Mouse (Mus musculus) stomach, embryonic 14.5 days (tissue): ENCODE data around the gene Cstf1. TPM values are rescaled to one million over a fixed set of nuclear protein-coding genes. Genes with fewer than 3 reads are reported as not detected.

Experiments
- ATAC-seq: fragments of 200-750 bp; cut with Nextera tagmentation; 2 replicates; pipeline ENCODE4 v1.8.0; 2017; ENCODE audit warnings: low read depth, moderate TSS enrichment; ENCODE audit not compliant: insufficient number of reproducible peaks, insufficient read depth, low FRiP score
- H3K27ac ChIP-seq: fragments of 300-500 bp; sonication (generic); 2 replicates; pipeline ENCODE4 v1.5.1; 2014; ENCODE audit warnings: mild to moderate bottlenecking, low read length, moderate library complexity, mixed read lengths
- H3K27me3 ChIP-seq: fragments of 300-500 bp; sonication (generic); 2 replicates; pipeline ENCODE4 v1.6.1; 2014; ENCODE audit warnings: low read length, control low read depth, mixed read lengths; ENCODE audit not compliant: control insufficient read depth, insufficient read depth
- H3K36me3 ChIP-seq: fragments of 300-500 bp; sonication (generic); 2 replicates; pipeline ENCODE4 v1.6.1; 2014; ENCODE audit warnings: mild to moderate bottlenecking, control low read depth, low read length, moderate library complexity, mixed read lengths; ENCODE audit not compliant: control insufficient read depth, insufficient read depth
- H3K4me1 ChIP-seq: fragments of 300-500 bp; sonication (generic); 2 replicates; pipeline ENCODE4 v1.6.1; 2014; ENCODE audit warnings: low read length, control low read depth, mixed read lengths; ENCODE audit not compliant: control insufficient read depth, insufficient read depth
- H3K4me2 ChIP-seq: fragments of 300-500 bp; sonication (generic); replicated peaks from 2 replicates; pipeline ENCODE4 v1.6.1; 2014; ENCODE audit warnings: low read depth, low read length, control low read depth
- H3K4me3 ChIP-seq: fragments of 300-500 bp; sonication (generic); 2 replicates; pipeline ENCODE4 v1.5.1; 2014; ENCODE audit warnings: low read depth, low read length, control low read depth
- H3K9ac ChIP-seq: fragments of 300-500 bp; sonication (generic); replicated peaks from 2 replicates; pipeline ENCODE4 v1.6.1; 2014; ENCODE audit warnings: low read depth, mild to moderate bottlenecking, control low read depth, low read length, moderate library complexity, mixed read lengths
- H3K9me3 ChIP-seq: fragments of 300-500 bp; sonication (generic); 2 replicates; pipeline ENCODE4 v1.6.1; 2016; ENCODE audit warnings: low read depth, low read length, control low read depth; ENCODE audit not compliant: control insufficient read depth
- WGBS: fragments of 180-500 bp; shearing (Covaris S2); extraction: QIAGEN DNeasy Blood & Tissue Kit; methylation state at CpG from one replicate; pipeline ENCODE4 v1.1.7; 2014; 5-methylcytosine and 5-hydroxymethylcytosine counted together
- polyA plus RNA-seq: library from polyadenylated mRNA; unstranded; fragments of >200 nt; fragmentation: Nextera tagmentation; extraction: Ambion mirVana; gene quantifications from 2 replicates; pipeline ENCODE4 v1.2.1, GENCODE M21; 2014

The Cstf1 gene
- polyA plus RNA-seq, 1 experiment from 2014 or later, result 40.0 TPM

- Histone ChIP-seq H3K27ac (no peak overlapping the region), H3K4me3 (no peak overlapping the region), H3K9me3 (no peaks in the 10 kb centered on the region), H3K9ac (no peak overlapping the region), H3K4me2 (no peak overlapping the region), H3K27me3 (no peaks in the 10 kb centered on the region), H3K4me1 (peaks cover 4% of the 10 kb centered on the region; the same call in 1 of the 2 replicates), H3K36me3 (peaks cover 45% of the 10 kb centered on the region)
- 89% methylated on average over 9 of the region's 9 CpGs for WGBS
- no peak for ATAC-seq
These were observed 17.3 kb upstream of the Cstf1 start for GRCm38 (mm10) chr2:172353218-172353617.

GRCm38 (mm10) chr2:172354761-172355160, 15.7 kb upstream of the Cstf1 start:
- Histone ChIP-seq H3K36me3 (peaks cover 56% of the 10 kb centered on the region), H3K9ac (no peak overlapping the region), H3K4me2 (no peak overlapping the region), H3K27ac (no peak overlapping the region), H3K9me3 (no peaks in the 10 kb centered on the region), H3K27me3 (no peaks in the 10 kb centered on the region), H3K4me1 (no peaks in the 10 kb centered on the region), H3K4me3 (no peak overlapping the region)
- ATAC-seq, result no peak
- WGBS, result 74% methylated on average over 9 of the region's 9 CpGs

- Histone ChIP-seq H3K27me3 (no peaks in the 10 kb centered on the region), H3K4me1 (no peaks in the 10 kb centered on the region), H3K36me3 (peaks cover 61% of the 10 kb centered on the region), H3K27ac (no peak overlapping the region), H3K4me3 (no peak overlapping the region), H3K9ac (no peak overlapping the region), H3K4me2 (no peak overlapping the region), H3K9me3 (no peaks in the 10 kb centered on the region)
- no peak for ATAC-seq
- WGBS, result 89% methylated on average over 5 of the region's 5 CpGs
These were observed 14.6 kb upstream of the Cstf1 start for GRCm38 (mm10) chr2:172355833-172356232.

- Histone ChIP-seq H3K4me2 (no peak overlapping the region), H3K27me3 (no peaks in the 10 kb centered on the region), H3K36me3 (peaks cover 66% of the 10 kb centered on the region), H3K27ac (no peak overlapping the region), H3K9ac (no peak overlapping the region), H3K4me3 (no peak overlapping the region), H3K4me1 (peaks cover 2% of the 10 kb centered on the region; the same call in 1 of the 2 replicates), H3K9me3 (no peaks in the 10 kb centered on the region)
- WGBS, result 87% methylated on average over 7 of the region's 7 CpGs
- ATAC-seq, result no peak
These were observed 7.3 kb upstream of the Cstf1 start for GRCm38 (mm10) chr2:172363176-172363575.

GRCm38 (mm10) chr2:172371258-172371657, 777 bp downstream of the Cstf1 start:
- ATAC-seq, result no peak
- H3K4me1 ChIP-seq, result peaks cover 19% of the 10 kb centered on the region
- peak overlapping the region; percentile 78; the same call in 1 of the 2 replicates for H3K27ac ChIP-seq
- peak overlapping the region; percentile 93 for H3K4me3 ChIP-seq
- peak overlapping the region; percentile 92 for H3K9ac ChIP-seq
- no peaks in the 10 kb centered on the region for H3K27me3 ChIP-seq
- peaks cover 43% of the 10 kb centered on the region for H3K36me3 ChIP-seq
- 0% methylated on average over 11 of the region's 11 CpGs for WGBS
- peak overlapping the region; percentile 73 for H3K4me2 ChIP-seq
- no peaks in the 10 kb centered on the region for H3K9me3 ChIP-seq

GRCm38 (mm10) chr2:172376551-172376950, 6.1 kb downstream of the Cstf1 start:
- H3K9ac ChIP-seq, result no peak overlapping the region
- H3K4me3 ChIP-seq, result no peak overlapping the region
- no peaks in the 10 kb centered on the region for H3K9me3 ChIP-seq
- no peak overlapping the region for H3K4me2 ChIP-seq
- no peak overlapping the region for H3K27ac ChIP-seq
- peaks cover 4% of the 10 kb centered on the region; the same call in 1 of the 2 replicates for H3K4me1 ChIP-seq
- peaks cover 80% of the 10 kb centered on the region for H3K36me3 ChIP-seq
- H3K27me3 ChIP-seq, result no peaks in the 10 kb centered on the region
- WGBS, result 94% methylated on average over 4 of the region's 4 CpGs
- no peak for ATAC-seq

- no peaks in the 10 kb centered on the region for H3K4me1 ChIP-seq
These were observed 6.6 kb downstream of the Cstf1 start for GRCm38 (mm10) chr2:172376999-172377515.

GRCm38 (mm10) chr2:172378332-172378731, 7.9 kb downstream of the Cstf1 start:
- H3K4me3 ChIP-seq, result no peak overlapping the region
- no peak for ATAC-seq
- peaks cover 82% of the 10 kb centered on the region for H3K36me3 ChIP-seq
- no peak overlapping the region for H3K4me2 ChIP-seq
- H3K27me3 ChIP-seq, result no peaks in the 10 kb centered on the region
- H3K4me1 ChIP-seq, result no peaks in the 10 kb centered on the region
- 77% methylated on average over 7 of the region's 7 CpGs for WGBS
- H3K27ac ChIP-seq, result no peak overlapping the region
- no peaks in the 10 kb centered on the region for H3K9me3 ChIP-seq
- H3K9ac ChIP-seq, result no peak overlapping the region

More at GRCm38 (mm10) chr2:172376999-172377515, 6.6 kb downstream of the Cstf1 start:
- H3K9ac ChIP-seq, result no peak overlapping the region
- H3K36me3 ChIP-seq, result peaks cover 85% of the 10 kb centered on the region
- 51% methylated on average over 5 of the region's 5 CpGs for WGBS
- H3K4me2 ChIP-seq, result no peak overlapping the region
- H3K27ac ChIP-seq, result no peak overlapping the region
- H3K27me3 ChIP-seq, result no peaks in the 10 kb centered on the region
- no peak for ATAC-seq
- H3K4me3 ChIP-seq, result no peak overlapping the region
- no peaks in the 10 kb centered on the region for H3K9me3 ChIP-seq

GRCm38 (mm10) chr2:172380513-172380912, 10.0 kb downstream of the Cstf1 start:
- Histone ChIP-seq H3K36me3 (peaks cover 63% of the 10 kb centered on the region), H3K9ac (no peak overlapping the region), H3K4me3 (no peak overlapping the region), H3K4me1 (no peaks in the 10 kb centered on the region), H3K27me3 (no peaks in the 10 kb centered on the region), H3K9me3 (no peaks in the 10 kb centered on the region), H3K4me2 (no peak overlapping the region), H3K27ac (no peak overlapping the region)
- no peak for ATAC-seq
- 92% methylated on average over 17 of the region's 17 CpGs for WGBS
